Comparison of ENCODE assay signal across 28 mouse cellular contexts in genomic region chr9:15420677-15421076, GRCm38 (mm10).
DNase-seq lines count a peak whose midpoint lies in the region; ATAC-seq and TF ChIP-seq lines count a peak whose summit lies in the region.
"Had no signal": no experiment of that assay in that cellular context is flagged by ENCODE, and none has a peak within 500 bp of the region (broad histone marks: within the 10 kb centered on the region; RNA-seq: fewer than 3 reads in every experiment).

No protein-coding gene starts in this region.

- ATAC-seq in forebrain, embryonic 13.5 days, result peak; percentile 46
- peak; percentile 31; the same call in 1 of the 2 replicates for ATAC-seq in kidney, embryonic 16.5 days (ENCODE audit: low FRiP score, low TSS enrichment)
- ATAC-seq in forebrain, embryonic 15.5 days (replicated peaks), result peak; percentile 61
- no peak for ATAC-seq in cerebellum, adult (ENCODE audit: insufficient number of reproducible peaks, low FRiP score, low TSS enrichment)
- ATAC-seq: CD4-positive, CD25-positive, alpha-beta regulatory T cell, adult 4 months; intestine, embryonic 15.5 days had no signal

- no peak for TF ChIP-seq POLR2A in brain, embryonic 14.5 days (IDR thresholded peaks at IDR 0.05; ENCODE audit: borderline replicate concordance, extremely low read depth, insufficient read depth, insufficient read length, poor library complexity, severe bottlenecking)

- H3K9ac ChIP-seq in forebrain, embryonic 13.5 days, result no peak overlapping the region
- no peak overlapping the region for H3K9ac ChIP-seq in kidney, embryonic 16.5 days (replicated peaks; ENCODE audit: low read length)
- H3K9ac ChIP-seq in forebrain, embryonic 15.5 days (replicated peaks), result no peak overlapping the region
- H3K9ac ChIP-seq: embryonic facial prominence, embryonic 12.5 days; heart, embryonic 12.5 days; hindbrain, embryonic 15.5 days; intestine, embryonic 15.5 days; liver, embryonic 15.5 days; midbrain, embryonic 12.5 days had no signal

- 48% methylated on average over 4 of the region's 4 CpGs for WGBS in forebrain, embryonic 13.5 days
- 80% methylated on average over 4 of the region's 4 CpGs for WGBS in forebrain, embryonic 10.5 days
- WGBS in kidney, embryonic 16.5 days, result 22% methylated on average over 4 of the region's 4 CpGs
- WGBS in forebrain, embryonic 15.5 days, result 38% methylated on average over 4 of the region's 4 CpGs

- no peaks in the 10 kb centered on the region for H3K9me3 ChIP-seq in forebrain, embryonic 13.5 days (replicated peaks)
- H3K9me3 ChIP-seq in forebrain, embryonic 10.5 days, result no peaks in the 10 kb centered on the region
- H3K9me3 ChIP-seq in kidney, embryonic 16.5 days (ENCODE audit: low read length), result no peaks in the 10 kb centered on the region
- H3K9me3 ChIP-seq in forebrain, embryonic 15.5 days, result no peaks in the 10 kb centered on the region
- H3K9me3 ChIP-seq: embryonic facial prominence, embryonic 12.5 days; heart, embryonic 12.5 days; hindbrain, embryonic 15.5 days; intestine, embryonic 15.5 days; limb, embryonic 10.5 days; liver, embryonic 15.5 days; midbrain, embryonic 12.5 days had no signal

- no peak for DNase-seq in forebrain, embryonic 10.5 days (ENCODE audit: extremely low spot score, low spot score)
- no peak for DNase-seq in kidney, postnatal 4 days
- peak; percentile 85 for DNase-seq in brain, embryonic 14.5 days (ENCODE audit: low read depth)
- no peak for DNase-seq in urinary bladder, postnatal 4 days (ENCODE audit: low spot score in 2 of 2)
- DNase-seq: adrenal gland, postnatal 14 days; cerebellum, adult 9-10 months; gastrocnemius, adult 2 months; heart, postnatal 10 days; kidney, adult 9 months; layer of hippocampus, adult 9-11 months; liver; right cerebral cortex, postnatal 14 days; thymus, adult 2 months; thymus, postnatal 4 days had no signal

- H3K4me1 ChIP-seq in forebrain, embryonic 13.5 days, result peaks cover 20% of the 10 kb centered on the region
- peaks cover 26% of the 10 kb centered on the region for H3K4me1 ChIP-seq in forebrain, embryonic 10.5 days
- H3K4me1 ChIP-seq in kidney, embryonic 16.5 days (ENCODE audit: insufficient read depth, low read length), result no peaks in the 10 kb centered on the region
- H3K4me1 ChIP-seq in forebrain, embryonic 15.5 days, result peaks cover 22% of the 10 kb centered on the region
- H3K4me1 ChIP-seq: heart, embryonic 12.5 days; intestine, embryonic 15.5 days; liver, embryonic 15.5 days had no signal

- H3K4me2 ChIP-seq in forebrain, embryonic 13.5 days, result no peak overlapping the region
- no peak overlapping the region for H3K4me2 ChIP-seq in kidney, embryonic 16.5 days (replicated peaks; ENCODE audit: low read depth, low read length)
- H3K4me2 ChIP-seq in forebrain, embryonic 15.5 days (replicated peaks), result no peak overlapping the region
- H3K4me2 ChIP-seq: embryonic facial prominence, embryonic 12.5 days; heart, embryonic 12.5 days; hindbrain, embryonic 15.5 days; intestine, embryonic 15.5 days; liver, embryonic 15.5 days; midbrain, embryonic 12.5 days had no signal

- H3K36me3 ChIP-seq in forebrain, embryonic 13.5 days (ENCODE audit: poor library complexity, severe bottlenecking), result no peaks in the 10 kb centered on the region
- H3K36me3 ChIP-seq in forebrain, embryonic 10.5 days (replicated peaks), result no peaks in the 10 kb centered on the region
- no peaks in the 10 kb centered on the region for H3K36me3 ChIP-seq in kidney, embryonic 16.5 days (ENCODE audit: insufficient read depth, low read length)
- no peaks in the 10 kb centered on the region for H3K36me3 ChIP-seq in forebrain, embryonic 15.5 days
- H3K36me3 ChIP-seq: embryonic facial prominence, embryonic 12.5 days; heart, embryonic 12.5 days; hindbrain, embryonic 15.5 days; intestine, embryonic 15.5 days; limb, embryonic 10.5 days; liver, embryonic 15.5 days; midbrain, embryonic 12.5 days had no signal

- no peaks in the 10 kb centered on the region for H3K27me3 ChIP-seq in forebrain, embryonic 13.5 days
- H3K27me3 ChIP-seq in forebrain, embryonic 10.5 days (ENCODE audit: poor library complexity, severe bottlenecking), result peaks cover 17% of the 10 kb centered on the region
- no peaks in the 10 kb centered on the region for H3K27me3 ChIP-seq in kidney, embryonic 16.5 days (ENCODE audit: insufficient read depth, low read length)
- no peaks in the 10 kb centered on the region for H3K27me3 ChIP-seq in forebrain, embryonic 15.5 days
- H3K27me3 ChIP-seq: embryonic facial prominence, embryonic 12.5 days; heart, embryonic 12.5 days; hindbrain, embryonic 15.5 days; intestine, embryonic 15.5 days; liver, embryonic 15.5 days; midbrain, embryonic 12.5 days had no signal

- peak overlapping the region; percentile 70 for H3K27ac ChIP-seq in forebrain, embryonic 13.5 days
- H3K27ac ChIP-seq in forebrain, embryonic 10.5 days, result no peak overlapping the region
- no peak overlapping the region for H3K27ac ChIP-seq in kidney, embryonic 16.5 days (ENCODE audit: low read length)
- peak overlapping the region; percentile 76 for H3K27ac ChIP-seq in forebrain, embryonic 15.5 days (replicated peaks)
- H3K27ac ChIP-seq: embryonic facial prominence, embryonic 12.5 days; gastrocnemius, adult 2 months; hindbrain, embryonic 15.5 days; intestine, embryonic 15.5 days; limb, embryonic 10.5 days; liver, embryonic 15.5 days; macrophage; midbrain, embryonic 12.5 days; stomach, postnatal 0 days had no signal

- TF ChIP-seq CTCF in brain, embryonic 14.5 days (IDR thresholded peaks at IDR 0.05; ENCODE audit: borderline replicate concordance, extremely low read depth, insufficient read depth, insufficient read length), result no peak

- no peak overlapping the region for H3K4me3 ChIP-seq in forebrain, embryonic 13.5 days
- no peak overlapping the region for H3K4me3 ChIP-seq in forebrain, embryonic 10.5 days
- H3K4me3 ChIP-seq in kidney, embryonic 16.5 days (ENCODE audit: low read length), result no peak overlapping the region
- no peak overlapping the region for H3K4me3 ChIP-seq in forebrain, embryonic 15.5 days
- H3K4me3 ChIP-seq: embryonic facial prominence, embryonic 12.5 days; gastrocnemius, adult 2 months; heart, embryonic 12.5 days; hindbrain, embryonic 15.5 days; intestine, embryonic 15.5 days; limb, embryonic 10.5 days; liver, embryonic 15.5 days; midbrain, embryonic 12.5 days had no signal

Comparison
In these comparisons a context has a peak if more than half of its experiments do, and no peak if none do; other contexts are left out.
1. H3K27ac ChIP-seq: peak in forebrain, embryonic 13.5 days (single experiment) and forebrain, embryonic 15.5 days (single experiment); none in forebrain, embryonic 10.5 days (single experiment) and kidney, embryonic 16.5 days (single experiment).